ENCODE assay signal across 21 mouse cellular contexts in genomic region chr9:40785452-40785851, GRCm38 (mm10). TPM values are rescaled to one million over a fixed set of nuclear protein-coding genes. Genes with fewer than 3 reads are reported as not detected.
DNase-seq lines count a peak whose midpoint lies in the region; ATAC-seq and TF ChIP-seq lines count a peak whose summit lies in the region.
"Had no signal": no experiment of that assay in that cellular context is flagged by ENCODE, and none has a peak within 500 bp of the region (broad histone marks: within the 10 kb centered on the region; RNA-seq: fewer than 3 reads in every experiment).

No protein-coding gene starts in this region.

- no peak for TF ChIP-seq POLR2A in ES-Bruce4 (IDR thresholded peaks at IDR 0.05; ENCODE audit: insufficient read depth, low read length)

- TF ChIP-seq CTCF in ES-Bruce4 (IDR thresholded peaks at IDR 0.05; ENCODE audit: low read depth, low read length) = no peak

- H3K36me3 ChIP-seq in ES-Bruce4 (ENCODE audit: control insufficient read depth, insufficient read depth, low read length, poor library complexity, severe bottlenecking) = no peaks in the 10 kb centered on the region
- no peaks in the 10 kb centered on the region for H3K36me3 ChIP-seq in midbrain, embryonic 12.5 days
- H3K36me3 ChIP-seq: G1E had no signal

- ATAC-seq in midbrain, embryonic 12.5 days (ENCODE audit: low FRiP score, low read depth) = no peak
- ATAC-seq: lung, postnatal 0 days had no signal

- H3K4me2 ChIP-seq in midbrain, embryonic 12.5 days (replicated peaks) = no peak overlapping the region
- H3K4me2 ChIP-seq: limb, embryonic 13.5 days had no signal

- TF ChIP-seq EP300 in ES-Bruce4 (IDR thresholded peaks at IDR 0.05; ENCODE audit: insufficient read depth, low read depth, low read length) = no peak

- peak; percentile 75 for DNase-seq in heart, adult 11 months
- DNase-seq in heart, adult 18-20 months = no peak
- DNase-seq in lung, postnatal 25 days (ENCODE audit: low spot score) = no peak
- DNase-seq in layer of hippocampus, adult 9-11 months = no peak
- DNase-seq in retina, embryonic 14.5 days (ENCODE audit: low spot score) = no peak
- DNase-seq: cerebellum, postnatal 14 days; embryo, embryonic 11 days; gastrocnemius, postnatal 25 days; kidney, adult 8-10 months; kidney, postnatal 36 days; right cerebral cortex, postnatal 14 days; thymus, postnatal 36 days had no signal

- peak overlapping the region; percentile 74 for H3K9ac ChIP-seq in ES-Bruce4 (ENCODE audit: low read depth, poor library complexity, severe bottlenecking)
- H3K9ac ChIP-seq in midbrain, embryonic 12.5 days (replicated peaks) = no peak overlapping the region
- H3K9ac ChIP-seq: limb, embryonic 13.5 days; liver, embryonic 14.5 days had no signal

- H3K4me1 ChIP-seq in ES-Bruce4 (ENCODE audit: control insufficient read depth, insufficient read depth, low read length) = peaks cover 4% of the 10 kb centered on the region
- peaks cover 18% of the 10 kb centered on the region for H3K4me1 ChIP-seq in brown adipose tissue, adult 24 weeks (ENCODE audit: control insufficient read depth, insufficient read depth, insufficient read length, low read length)
- peaks cover 32% of the 10 kb centered on the region for H3K4me1 ChIP-seq in midbrain, embryonic 12.5 days

- H3K27ac ChIP-seq in ES-Bruce4 (ENCODE audit: insufficient read depth, low read length) = peak overlapping the region; percentile 89
- peak overlapping the region; percentile 25; the same call in 1 of the 2 replicates for H3K27ac ChIP-seq in brown adipose tissue, adult 24 weeks (replicated peaks; ENCODE audit: low read depth, low read length)
- H3K27ac ChIP-seq in midbrain, embryonic 12.5 days (replicated peaks) = peak overlapping the region; percentile 35; the same call in 1 of the 2 replicates
- H3K27ac ChIP-seq: liver, embryonic 14.5 days had no signal

- 31% methylated on average over 6 of the region's 6 CpGs for WGBS in midbrain, embryonic 12.5 days

- no peaks in the 10 kb centered on the region for H3K9me3 ChIP-seq in ES-Bruce4 (replicated peaks; ENCODE audit: control insufficient read depth, insufficient read depth, low read length, poor library complexity, severe bottlenecking)
- no peaks in the 10 kb centered on the region for H3K9me3 ChIP-seq in midbrain, embryonic 12.5 days
- H3K9me3 ChIP-seq: G1E; heart, embryonic 13.5 days; limb, embryonic 13.5 days had no signal

- H3K4me3 ChIP-seq in ES-Bruce4 (ENCODE audit: low read depth, low read length) = no peak overlapping the region
- H3K4me3 ChIP-seq in brown adipose tissue, adult 24 weeks (ENCODE audit: insufficient read depth, low read depth, low read length) = no peak overlapping the region
- H3K4me3 ChIP-seq in midbrain, embryonic 12.5 days = no peak overlapping the region
- H3K4me3 ChIP-seq: limb, embryonic 13.5 days; myocyte had no signal

- no peaks in the 10 kb centered on the region for H3K27me3 ChIP-seq in ES-Bruce4 (ENCODE audit: control insufficient read depth, insufficient read depth, low read length, poor library complexity, severe bottlenecking)
- peaks cover 6% of the 10 kb centered on the region for H3K27me3 ChIP-seq in midbrain, embryonic 12.5 days
- H3K27me3 ChIP-seq: heart, embryonic 13.5 days; limb, embryonic 13.5 days had no signal

RNA-seq across cellular contexts. Expression of gene Hspa8, which starts 15.3 kb away (rescaled TPM):
- total RNA-seq in heart, adult 18-20 months (2021) = 1,000 to 10,000 TPM; 1,743 to 1,808 TPM
- polyA plus RNA-seq in ES-Bruce4 (2011; ENCODE audit: insufficient read depth, insufficient read length, low read depth, missing spikeins) = 3,442 and 3,618 TPM in 2 replicates
- 688 and 2,704 TPM in 2 replicates for polyA plus RNA-seq in brown adipose tissue, adult 24 weeks (2012; ENCODE audit: insufficient read depth, insufficient read length, missing spikeins)
- polyA plus RNA-seq in midbrain, embryonic 12.5 days (2016; fragmentation: Nextera tagmentation; extraction: Ambion mirVana) = 2,718 and 2,773 TPM in 2 replicates

Comparison
In these comparisons a context has a peak if more than half of its experiments do, and no peak if none do; other contexts are left out.
1. H3K27ac ChIP-seq: peak in every context shown above with its lines; median percentile 89 in ES-Bruce4; 35 in midbrain, embryonic 12.5 days; 25 in brown adipose tissue, adult 24 weeks.